Mouse (Mus musculus) kidney, embryonic 14.5 days (tissue): ENCODE results near the gene Ccm2. TPM values are rescaled to one million over a fixed set of nuclear protein-coding genes. Genes with fewer than 3 reads are reported as not detected.
A peak's percentile ranks its signal among the peaks of the same experiment; 100 is the strongest.

ENCODE experiments used
- ATAC-seq: fragments of 200-750 bp; cut with Nextera tagmentation; 2 replicates; pipeline ENCODE4 v1.8.0; 2017; ENCODE audit warnings: moderate number of reproducible peaks, mild to moderate bottlenecking, moderate TSS enrichment, moderate library complexity; ENCODE audit not compliant: low FRiP score, low TSS enrichment
- H3K27ac ChIP-seq: fragments of 300-500 bp; sonication (generic); 2 replicates; pipeline ENCODE4 v1.5.1; 2014; ENCODE audit warnings: low read depth, mild to moderate bottlenecking, low read length, moderate library complexity, mixed read lengths
- H3K27me3 ChIP-seq: fragments of 300-500 bp; sonication (generic); 2 replicates; pipeline ENCODE4 v1.6.1; 2014; ENCODE audit warnings: mild to moderate bottlenecking, low read length; ENCODE audit not compliant: control insufficient read depth, insufficient read depth
- H3K36me3 ChIP-seq: fragments of 300-500 bp; sonication (generic); 2 replicates; pipeline ENCODE4 v1.6.1; 2014; ENCODE audit warnings: low read length, mixed read lengths; ENCODE audit not compliant: control insufficient read depth, insufficient read depth
- H3K4me1 ChIP-seq: fragments of 300-500 bp; sonication (generic); 2 replicates; pipeline ENCODE4 v1.6.1; 2014; ENCODE audit warnings: low read length, mixed read lengths; ENCODE audit not compliant: control insufficient read depth, insufficient read depth
- H3K4me2 ChIP-seq: fragments of 300-500 bp; sonication (generic); replicated peaks from 2 replicates; pipeline ENCODE4 v1.6.1; 2014; ENCODE audit warnings: low read depth, mild to moderate bottlenecking, low read length
- H3K4me3 ChIP-seq: fragments of 300-500 bp; sonication (generic); 2 replicates; pipeline ENCODE4 v1.5.1; 2014; ENCODE audit warnings: mild to moderate bottlenecking, low read length
- H3K9ac ChIP-seq: fragments of 300-500 bp; sonication (generic); 2 replicates; pipeline ENCODE4 v1.6.1; 2014; ENCODE audit warnings: low read depth, mild to moderate bottlenecking, low read length, moderate library complexity
- H3K9me3 ChIP-seq: fragments of 300-500 bp; sonication (generic); 2 replicates; pipeline ENCODE4 v1.6.1; 2016; ENCODE audit warnings: low read length; ENCODE audit not compliant: control insufficient read depth
- WGBS: fragments of 180-500 bp; shearing (Covaris S2); extraction: QIAGEN DNeasy Blood & Tissue Kit; methylation state at CpG from one replicate; pipeline ENCODE4 v1.1.7; 2014; 5-methylcytosine and 5-hydroxymethylcytosine counted together
- polyA plus RNA-seq: library from polyadenylated mRNA; unstranded; fragments of >200 nt; fragmentation: Nextera tagmentation; extraction: Ambion mirVana; gene quantifications from 2 replicates; pipeline ENCODE4 v1.2.1, GENCODE M21; 2014

Gene Ccm2
- polyA plus RNA-seq, 1 experiment from 2014 or later = 94.4 TPM

DNA sequence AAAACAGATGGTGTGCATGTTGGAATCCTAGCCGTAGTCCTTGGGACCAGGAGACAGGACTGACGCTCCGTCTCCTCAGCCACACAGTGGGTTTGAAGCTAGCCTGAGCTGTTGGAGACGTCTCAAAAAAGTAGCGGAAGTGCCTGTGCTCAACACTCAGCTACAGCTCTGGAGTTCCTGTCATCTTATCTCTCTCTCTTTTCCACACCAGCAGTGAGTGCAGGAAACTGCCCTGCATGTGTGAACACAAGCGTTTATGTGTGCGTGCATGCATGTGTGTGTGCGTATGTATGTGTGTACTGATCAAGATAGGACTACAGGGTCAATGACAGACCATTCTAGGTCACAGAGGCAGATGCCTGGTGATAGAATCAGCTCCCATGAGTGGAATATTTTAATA lies 21.3 kb downstream of the Ccm2 start:
- Histone ChIP-seq H3K4me3 (no peak overlapping the region), H3K36me3 (peaks cover 28% of the 10 kb centered on the region), H3K9ac (no peak overlapping the region), H3K27ac (no peak overlapping the region), H3K4me1 (no peaks in the 10 kb centered on the region), H3K9me3 (no peaks in the 10 kb centered on the region), H3K27me3 (no peaks in the 10 kb centered on the region), H3K4me2 (no peak overlapping the region)
- WGBS = 88% methylated on average over 8 of the region's 8 CpGs
- no peak for ATAC-seq

DNA sequence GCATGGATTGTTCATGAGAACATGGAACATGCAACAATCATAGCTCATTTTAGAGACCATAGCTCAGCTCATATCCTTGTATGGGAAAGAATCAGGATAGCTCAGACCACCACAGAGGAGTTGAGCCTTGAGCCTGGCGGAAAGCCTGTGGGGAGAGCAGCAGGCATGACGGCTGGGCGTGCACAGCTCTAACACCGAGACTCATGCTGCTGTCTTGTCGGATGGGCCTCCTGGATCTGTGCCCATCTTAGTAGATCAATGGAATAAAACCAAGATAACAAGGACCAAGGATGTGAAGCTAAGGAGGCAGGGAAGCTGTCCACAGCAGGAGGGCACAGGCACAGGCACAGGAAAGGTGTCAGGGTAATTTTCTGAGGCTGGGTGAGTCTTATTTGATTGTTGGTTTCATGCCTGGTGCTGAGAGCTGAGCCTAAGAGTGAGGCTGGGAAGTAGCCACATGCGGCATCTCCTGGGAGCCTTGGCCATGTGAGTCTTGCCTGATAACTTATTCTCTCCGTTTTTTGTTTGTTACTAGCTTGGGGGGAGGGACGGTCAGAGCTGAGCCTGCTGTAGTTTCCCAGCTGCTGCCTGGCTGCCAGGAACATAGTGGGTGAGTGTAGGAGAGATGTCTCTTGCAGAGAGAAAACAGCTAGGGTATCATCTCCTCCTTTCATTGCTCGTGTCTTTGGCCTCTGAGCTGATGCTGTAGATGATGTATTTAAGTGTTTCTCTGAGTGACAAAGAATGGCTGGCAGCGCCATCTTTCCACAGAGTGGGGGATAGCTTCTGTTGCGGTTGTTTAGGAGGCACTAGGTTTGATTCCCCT lies 22.1 kb downstream of the Ccm2 start:
- H3K4me1 ChIP-seq = no peaks in the 10 kb centered on the region
- H3K27me3 ChIP-seq = no peaks in the 10 kb centered on the region
- ATAC-seq = no peak
- no peak overlapping the region for H3K4me2 ChIP-seq
- H3K9me3 ChIP-seq = no peaks in the 10 kb centered on the region
- H3K36me3 ChIP-seq = peaks cover 28% of the 10 kb centered on the region
- WGBS = 67% methylated on average over 11 of the region's 11 CpGs
- H3K4me3 ChIP-seq = no peak overlapping the region
- 0 out of 2 replicates have a peak overlapping the region, but pooled peaks have one; percentile 4 for H3K9ac ChIP-seq
- no peak overlapping the region for H3K27ac ChIP-seq

DNA sequence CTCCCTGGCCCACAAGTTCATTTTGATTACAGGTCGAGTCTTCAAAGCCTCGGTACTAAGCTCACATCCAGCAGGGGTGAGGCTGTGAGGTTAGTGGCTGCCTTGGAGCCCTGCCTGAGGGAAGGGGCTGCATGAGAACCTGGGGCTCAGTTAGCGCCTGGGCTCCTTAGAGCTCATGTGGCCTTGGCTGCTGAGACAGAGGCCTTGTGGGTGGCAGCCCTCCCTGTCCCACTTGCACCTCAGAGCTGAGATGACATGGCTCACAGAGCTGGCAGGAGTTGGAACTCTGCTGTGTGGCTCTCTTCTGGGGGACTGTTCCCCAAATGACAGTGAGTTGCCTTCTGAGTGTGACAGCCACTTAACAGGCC lies 22.7 kb downstream of the Ccm2 start:
- 0 out of 2 replicates have a peak overlapping the region, but pooled peaks have one; percentile 4 for H3K9ac ChIP-seq
- H3K9me3 ChIP-seq = no peaks in the 10 kb centered on the region
- H3K36me3 ChIP-seq = peaks cover 28% of the 10 kb centered on the region
- H3K4me2 ChIP-seq = no peak overlapping the region
- H3K4me1 ChIP-seq = no peaks in the 10 kb centered on the region
- ATAC-seq = no peak
- H3K27me3 ChIP-seq = no peaks in the 10 kb centered on the region
- H3K4me3 ChIP-seq = no peak overlapping the region
- 50% methylated on average over 3 of the region's 3 CpGs for WGBS
- no peak overlapping the region for H3K27ac ChIP-seq

DNA sequence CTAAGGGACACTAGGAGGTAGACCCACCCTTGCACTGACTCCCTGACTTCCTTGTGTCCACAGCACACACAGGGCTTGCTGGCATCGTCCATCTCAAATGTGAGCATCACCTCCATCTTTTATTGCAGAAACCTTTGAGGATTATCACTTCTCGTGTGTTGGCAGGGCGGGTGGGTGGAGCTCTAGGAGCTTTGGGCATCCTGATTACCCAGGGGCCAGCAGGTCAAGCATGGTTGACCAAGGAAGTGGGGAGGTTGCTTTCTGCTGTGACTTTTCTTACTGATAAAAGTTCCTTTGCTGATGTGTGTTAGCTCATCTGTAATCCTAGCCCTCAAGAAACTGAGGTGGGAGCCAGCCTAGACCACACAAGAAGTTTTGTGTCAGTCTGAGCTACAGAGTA lies 29.5 kb downstream of the Ccm2 start:
- Histone ChIP-seq H3K9ac (no peak overlapping the region), H3K4me1 (no peaks in the 10 kb centered on the region), H3K4me2 (no peak overlapping the region), H3K9me3 (no peaks in the 10 kb centered on the region), H3K27me3 (no peaks in the 10 kb centered on the region), H3K27ac (no peak overlapping the region), H3K4me3 (no peak overlapping the region), H3K36me3 (peaks cover 21% of the 10 kb centered on the region)
- WGBS = 80% methylated on average over 3 of the region's 3 CpGs
- no peak for ATAC-seq

DNA sequence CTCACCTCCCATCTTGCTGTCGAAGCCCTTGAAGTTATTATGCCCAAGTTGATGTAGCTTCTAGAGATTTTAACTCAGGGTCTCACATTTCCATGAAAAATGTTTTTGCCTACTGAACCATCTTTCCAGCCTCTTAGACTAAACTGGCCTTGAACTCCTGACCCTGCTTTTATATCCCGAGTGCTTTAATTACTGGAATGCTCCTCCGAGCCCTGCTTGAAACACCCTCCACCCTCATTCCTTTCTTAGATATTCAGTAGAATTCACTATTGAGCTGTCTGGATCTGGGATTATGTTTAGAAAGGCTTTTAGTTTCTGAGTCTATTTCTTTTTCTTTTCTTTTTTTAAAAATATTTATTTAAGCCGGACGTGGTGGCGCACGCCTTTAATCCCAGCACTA lies 32.7 kb downstream of the Ccm2 start:
- Histone ChIP-seq H3K27me3 (no peaks in the 10 kb centered on the region), H3K9ac (no peak overlapping the region), H3K9me3 (no peaks in the 10 kb centered on the region), H3K27ac (no peak overlapping the region), H3K4me1 (no peaks in the 10 kb centered on the region), H3K36me3 (peaks cover 8% of the 10 kb centered on the region), H3K4me2 (no peak overlapping the region), H3K4me3 (no peak overlapping the region)
- no peak for ATAC-seq
- 90% methylated on average over 7 of the region's 7 CpGs for WGBS

DNA sequence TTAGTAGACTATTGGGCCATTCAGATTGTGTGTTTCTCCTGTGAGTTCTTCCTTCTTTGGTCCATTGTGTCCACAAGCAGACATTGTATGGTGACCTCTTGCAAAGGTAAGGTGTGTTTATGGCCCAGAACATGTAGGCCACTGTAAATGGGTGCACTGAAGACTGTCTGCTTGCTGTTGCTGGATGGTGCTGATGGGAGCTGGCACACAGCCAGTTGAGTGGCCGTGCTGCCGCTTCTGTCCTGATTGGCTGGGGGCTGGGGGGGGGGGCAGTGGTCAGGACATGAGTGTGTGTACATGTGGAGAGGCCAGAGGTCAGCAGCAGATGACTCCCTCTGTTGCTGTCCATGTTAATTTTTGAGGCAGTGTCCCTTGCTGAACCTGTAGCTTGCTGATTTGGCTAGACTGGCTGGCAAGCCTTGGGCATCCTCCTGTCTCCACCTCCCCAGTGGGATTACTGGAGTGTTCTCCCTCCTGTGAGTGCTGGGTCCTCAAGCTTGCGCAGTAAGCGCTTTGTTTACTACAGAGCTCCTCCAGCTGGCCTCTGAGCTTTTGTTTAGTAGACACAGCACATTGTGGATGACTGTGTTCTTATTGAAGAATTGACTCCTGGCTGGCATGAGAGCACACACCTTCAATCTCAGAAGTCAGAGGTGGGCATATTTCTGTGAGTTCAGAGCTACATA lies 33.5 kb downstream of the Ccm2 start:
- no peak overlapping the region for H3K4me2 ChIP-seq
- ATAC-seq = no peak; the same call in 1 of the 2 replicates
- 89% methylated on average over 4 of the region's 4 CpGs for WGBS
- H3K27ac ChIP-seq = no peak overlapping the region
- H3K4me3 ChIP-seq = no peak overlapping the region
- no peaks in the 10 kb centered on the region for H3K9me3 ChIP-seq
- peaks cover 16% of the 10 kb centered on the region for H3K36me3 ChIP-seq
- H3K27me3 ChIP-seq = no peaks in the 10 kb centered on the region
- H3K4me1 ChIP-seq = no peaks in the 10 kb centered on the region
- no peak overlapping the region for H3K9ac ChIP-seq

DNA sequence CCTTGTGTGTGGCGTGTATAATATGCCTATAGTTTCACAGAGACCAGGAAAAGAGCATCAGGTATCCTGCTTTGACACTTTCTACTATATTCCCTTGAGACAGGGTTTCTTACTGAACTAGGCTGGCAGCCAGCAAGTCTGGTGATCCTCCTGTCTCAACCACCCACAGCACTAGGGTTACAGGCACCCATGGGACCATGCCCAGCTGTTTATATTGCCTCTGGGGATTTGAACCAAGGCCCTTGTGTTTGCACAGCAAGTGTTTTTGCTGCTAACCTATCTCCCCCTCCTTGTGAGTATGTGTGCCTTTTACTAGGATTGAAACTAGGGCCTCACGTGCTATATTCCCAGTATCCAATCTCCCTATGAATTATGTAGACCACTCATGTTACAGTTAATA lies 34.9 kb downstream of the Ccm2 start:
- H3K4me2 ChIP-seq = no peak overlapping the region
- H3K9me3 ChIP-seq = no peaks in the 10 kb centered on the region
- 94% methylated on average over 2 of the region's 2 CpGs for WGBS
- H3K4me1 ChIP-seq = no peaks in the 10 kb centered on the region
- ATAC-seq = no peak
- H3K36me3 ChIP-seq = peaks cover 15% of the 10 kb centered on the region
- no peak overlapping the region for H3K9ac ChIP-seq
- H3K27ac ChIP-seq = no peak overlapping the region
- H3K4me3 ChIP-seq = no peak overlapping the region
- no peaks in the 10 kb centered on the region for H3K27me3 ChIP-seq

DNA sequence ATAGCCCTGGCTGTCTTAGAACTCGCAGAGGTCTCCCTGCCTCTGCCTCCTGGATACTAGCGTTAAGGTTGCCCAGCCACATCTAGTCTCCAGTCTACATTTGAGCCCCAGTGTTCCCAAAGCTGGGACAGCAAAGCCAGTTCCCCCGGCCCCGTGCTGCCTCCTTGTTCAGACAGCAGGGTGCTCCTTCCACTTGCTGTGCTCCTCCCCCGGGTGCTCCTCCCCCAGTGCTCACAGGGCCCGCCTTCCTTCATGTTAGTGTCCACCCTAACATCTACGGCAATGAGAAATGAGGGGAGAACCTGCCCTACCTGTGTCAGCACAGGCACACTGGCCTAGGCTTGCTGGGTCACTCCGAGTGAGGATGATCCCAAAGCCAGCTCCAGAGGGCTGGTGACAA lies 39.1 kb downstream of the Ccm2 start:
- H3K36me3 ChIP-seq = peaks cover 46% of the 10 kb centered on the region
- H3K9me3 ChIP-seq = no peaks in the 10 kb centered on the region
- H3K4me2 ChIP-seq = no peak overlapping the region
- H3K4me3 ChIP-seq = no peak overlapping the region
- no peak overlapping the region for H3K27ac ChIP-seq
- no peaks in the 10 kb centered on the region for H3K4me1 ChIP-seq
- no peaks in the 10 kb centered on the region for H3K27me3 ChIP-seq
- no peak for ATAC-seq
- H3K9ac ChIP-seq = no peak overlapping the region
- 91% methylated on average over 8 of the region's 8 CpGs for WGBS

DNA sequence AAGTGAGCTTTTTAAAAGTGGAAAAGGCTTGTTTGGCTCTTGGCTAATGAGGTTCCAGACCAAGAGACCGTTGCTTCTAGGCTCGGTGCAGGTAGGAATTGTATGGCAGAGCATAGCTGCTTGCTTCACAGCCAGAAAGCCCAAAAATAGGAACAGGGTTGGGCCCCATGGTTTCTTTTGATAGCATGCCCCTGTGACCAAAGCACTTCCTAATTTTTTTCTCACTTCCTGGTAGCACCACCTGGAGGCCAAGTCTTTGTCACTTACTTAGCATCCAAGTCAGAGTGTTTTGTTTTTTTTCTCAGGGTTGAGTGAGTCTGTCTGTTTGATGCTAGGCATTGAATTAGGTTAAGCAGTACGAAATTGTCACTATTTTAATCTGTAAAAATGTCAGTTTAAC lies 40.0 kb downstream of the Ccm2 start:
- no peaks in the 10 kb centered on the region for H3K9me3 ChIP-seq
- no peak overlapping the region for H3K4me3 ChIP-seq
- peaks cover 56% of the 10 kb centered on the region for H3K36me3 ChIP-seq
- no peak overlapping the region for H3K4me2 ChIP-seq
- ATAC-seq = no peak
- WGBS = 84% methylated on average over 3 of the region's 3 CpGs
- H3K27ac ChIP-seq = no peak overlapping the region
- no peak overlapping the region for H3K9ac ChIP-seq
- H3K27me3 ChIP-seq = no peaks in the 10 kb centered on the region
- H3K4me1 ChIP-seq = no peaks in the 10 kb centered on the region
